Mouse (Mus musculus) adrenal gland (tissue): ENCODE measurements around the gene Gm17660.

ENCODE experiments used
- intact Hi-C: fragments of 180-260 bp; cut with DNase I; formaldehyde crosslinking; loops from one replicate; pipeline ENCODE4 v1.15.1; 2025

Gene Gm17660

DNA sequence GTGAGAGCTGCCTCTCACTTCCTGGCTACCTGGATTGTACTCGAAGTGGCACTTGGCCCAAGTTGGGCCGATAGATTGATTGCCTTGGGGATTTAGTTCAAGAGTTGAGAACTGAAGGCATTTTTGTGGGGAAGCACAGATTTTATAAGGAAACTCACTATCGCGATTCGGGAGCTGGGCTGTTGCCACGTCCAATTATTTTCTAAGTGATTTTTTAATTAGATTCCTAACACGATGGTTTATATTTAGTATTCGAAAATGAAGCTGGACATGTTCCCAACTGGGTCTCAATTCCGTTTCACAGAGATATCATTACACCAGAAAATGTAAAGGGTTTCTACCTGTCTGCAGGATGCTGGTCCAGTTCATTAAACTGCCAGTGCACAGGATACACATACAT is 8.0 kb upstream of the Gm17660 start:
- intact Hi-C loops, result no loop called here

- intact Hi-C loops, result no loop called here
Observed at GRCm38 (mm10) chr5:104080736-104081135, 3.3 kb upstream of the Gm17660 start.

DNA sequence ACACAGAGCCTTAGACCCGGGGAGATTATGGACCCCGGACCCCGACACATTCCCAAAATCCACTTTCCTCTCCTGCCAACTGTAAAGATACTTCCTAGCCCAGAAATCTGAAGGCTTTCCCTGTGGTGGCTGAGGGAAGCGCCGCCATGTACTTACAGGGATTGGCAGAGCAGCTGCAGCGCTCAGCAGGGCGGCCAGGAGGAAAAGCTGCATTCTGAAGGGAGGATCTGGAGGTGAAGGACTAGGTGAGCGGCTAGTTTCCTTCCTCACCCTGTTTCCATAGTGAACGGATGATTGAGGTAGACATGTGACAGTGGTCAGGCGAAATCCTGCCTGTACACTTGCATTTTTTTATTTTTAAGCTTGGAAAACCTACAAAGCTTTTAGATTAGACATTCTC is 1.0 kb downstream of the Gm17660 start:
- intact Hi-C loops, result no loop called here

- intact Hi-C loops, result loop anchor here (5.0 kb wide), 1 partner anchor 77 kb away; no protein-coding TSS in a partner anchor
Observed at GRCm38 (mm10) chr5:104074388-104074787, 3.0 kb downstream of the Gm17660 start.

DNA sequence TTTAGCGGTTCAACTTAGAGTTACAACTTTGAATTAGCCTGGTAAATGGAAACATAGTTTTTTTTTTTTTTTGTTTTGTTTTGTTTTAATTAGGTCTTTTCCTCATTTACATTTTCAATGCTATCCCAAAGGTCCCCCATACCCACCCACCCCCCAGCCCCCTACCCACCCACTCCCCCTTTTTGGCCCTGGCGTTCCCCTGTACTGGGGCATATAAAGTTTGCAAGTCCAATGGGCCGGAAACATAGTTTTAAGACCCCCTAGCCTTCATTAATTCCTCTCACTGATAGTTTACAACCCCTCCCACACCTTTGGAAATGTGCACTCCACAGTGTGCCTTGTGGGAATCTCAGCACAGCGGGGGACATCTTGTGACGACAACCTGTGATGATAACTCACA is 3.8 kb downstream of the Gm17660 start:
- intact Hi-C loops, result loop anchor here (5.0 kb wide), 1 partner anchor 76 kb away; no protein-coding TSS in a partner anchor

DNA sequence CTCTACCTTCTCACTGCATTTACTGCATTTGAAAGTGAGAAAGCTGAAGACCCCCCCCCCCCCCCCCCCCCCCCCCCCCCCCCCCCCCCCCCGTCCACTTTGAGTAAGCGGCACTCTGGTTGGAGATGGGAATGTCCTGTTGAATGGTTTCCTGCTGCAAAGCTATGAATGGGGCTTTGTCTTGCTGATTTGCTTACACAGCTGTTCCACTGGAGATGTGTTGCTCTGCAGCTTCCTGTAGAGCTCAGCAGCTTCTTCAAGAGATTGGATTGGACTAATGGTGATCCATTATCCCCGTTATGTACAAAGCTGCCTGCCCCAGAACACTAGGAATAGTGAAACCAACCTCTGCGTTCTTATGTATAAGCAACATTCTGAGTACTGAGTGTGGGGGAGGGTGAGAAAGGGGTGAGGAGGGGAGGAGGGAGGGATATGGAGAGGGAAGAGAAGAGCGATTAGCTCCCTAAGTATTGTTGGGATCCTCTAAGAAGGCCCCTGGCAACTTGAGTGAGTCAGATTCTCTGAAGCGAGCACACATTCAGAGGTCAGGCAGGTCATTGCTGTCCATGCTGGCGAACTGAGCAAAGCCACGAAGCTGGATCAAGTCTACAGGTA is 5.0 kb downstream of the Gm17660 start:
- intact Hi-C loops, result loop anchor here (5.0 kb wide), 1 partner anchor 75 kb away; no protein-coding TSS in a partner anchor

DNA sequence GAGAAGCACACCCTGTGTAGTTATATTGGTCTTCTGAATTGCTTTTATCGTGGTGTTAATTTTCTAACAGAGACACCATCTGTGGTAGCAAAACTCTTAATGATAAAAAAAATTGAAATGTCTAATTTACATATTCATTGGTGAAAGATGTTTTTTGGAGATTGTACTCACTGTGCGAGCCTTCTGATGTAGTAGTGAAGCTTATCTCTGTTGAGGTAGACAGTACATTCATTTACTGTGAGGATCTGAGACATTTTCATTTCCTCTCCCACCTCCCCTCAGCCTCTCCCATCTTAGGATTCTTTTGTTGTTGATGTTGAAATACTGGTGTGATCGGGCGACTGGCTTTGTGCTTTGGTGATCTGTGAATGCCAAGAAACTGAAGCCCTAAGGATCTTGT is 6.4 kb downstream of the Gm17660 start:
- intact Hi-C loops, result loop anchor here (5.0 kb wide), 1 partner anchor 74 kb away; no protein-coding TSS in a partner anchor

DNA sequence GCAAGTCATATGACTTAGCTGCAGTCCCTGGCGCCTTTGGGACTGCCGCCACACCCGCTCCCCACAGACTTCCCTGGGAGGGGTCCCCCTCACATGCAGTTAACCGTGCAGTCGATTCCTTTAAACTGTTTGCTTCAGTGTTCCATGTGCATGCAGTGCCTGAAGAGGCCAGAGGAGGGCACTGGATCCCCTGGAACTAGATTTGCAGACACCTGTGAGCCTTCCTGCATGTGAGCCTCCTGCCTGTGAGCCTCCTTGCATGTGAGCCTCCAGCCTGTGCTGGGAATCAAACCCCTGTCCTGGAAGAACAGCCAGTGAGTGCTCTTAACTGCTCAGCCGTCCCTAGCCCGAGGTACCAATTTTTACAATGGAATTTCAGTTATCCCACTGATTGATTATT is 8.7 kb downstream of the Gm17660 start:
- intact Hi-C loops, result no loop called here

- intact Hi-C loops, result no loop called here
Observed at GRCm38 (mm10) chr5:104062773-104063551, 14.4 kb downstream of the Gm17660 start.

DNA sequence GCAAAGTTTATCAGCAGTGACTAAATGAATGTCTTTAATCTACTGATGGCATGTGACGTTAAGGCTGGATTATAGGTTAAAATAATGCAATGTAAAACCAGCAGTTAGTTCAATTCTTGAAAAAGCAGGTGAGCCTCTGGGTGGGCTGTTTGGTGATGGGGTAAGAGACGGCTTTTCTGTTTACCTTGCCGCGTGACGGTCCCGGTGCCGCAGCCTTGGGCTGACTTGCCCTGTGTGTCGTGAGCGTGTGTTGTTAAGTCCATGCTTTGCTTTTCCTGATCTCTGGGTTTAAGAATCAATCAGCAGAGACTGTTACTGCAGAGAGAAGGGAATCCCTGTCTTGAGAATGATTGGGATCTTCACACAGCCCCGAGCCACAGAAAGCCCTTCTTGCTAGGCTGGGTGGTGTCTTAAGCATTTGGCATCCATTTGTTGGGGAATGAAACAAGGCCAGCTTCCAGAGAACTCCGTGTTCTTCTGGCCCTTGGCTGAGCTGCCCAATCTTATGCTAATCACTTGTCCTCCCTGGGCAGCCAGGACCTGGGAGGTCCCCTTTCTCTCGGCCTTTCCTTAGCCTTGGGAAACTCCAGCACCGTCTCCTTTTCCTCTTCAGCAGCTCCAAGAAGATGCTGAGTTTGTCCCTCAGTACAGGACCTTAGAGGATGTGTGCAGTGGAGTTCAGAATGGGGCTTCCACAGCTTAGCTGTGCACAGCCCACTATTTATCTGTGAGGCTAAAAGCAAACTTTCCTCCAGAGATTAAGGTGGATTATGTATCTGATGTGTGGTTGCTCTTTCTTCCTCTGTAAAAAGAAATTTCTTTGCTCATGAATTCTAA is 15.3 kb downstream of the Gm17660 start:
- intact Hi-C loops, result no loop called here

GRCm38 (mm10) chr5:104060429-104060828 is 17.0 kb downstream of the Gm17660 start:
- intact Hi-C loops, result no loop called here

- intact Hi-C loops, result loop anchor here (5.0 kb wide), 1 partner anchor 57 kb away; no protein-coding TSS in a partner anchor
Observed at GRCm38 (mm10) chr5:104059628-104060027, 17.8 kb downstream of the Gm17660 start.

DNA sequence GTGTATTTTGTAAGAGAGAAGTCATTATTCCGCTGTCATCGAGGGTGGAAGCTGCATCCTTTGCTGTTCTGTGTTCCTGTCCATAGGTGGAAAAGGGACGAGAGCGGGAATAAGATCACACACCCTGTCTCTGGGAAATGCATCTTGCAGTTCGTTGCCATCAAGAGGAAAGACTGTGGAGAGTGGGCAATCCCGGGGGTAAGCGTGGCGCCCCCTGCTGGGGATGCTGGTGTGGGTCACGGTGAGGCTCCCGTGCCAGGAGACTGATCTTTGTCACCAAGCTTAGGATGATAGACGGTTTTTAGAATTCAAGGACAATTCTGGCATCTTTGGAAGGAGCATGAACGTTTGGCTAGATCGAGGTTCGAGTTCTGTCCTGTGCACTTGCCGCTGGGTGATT is 19.4 kb downstream of the Gm17660 start:
- intact Hi-C loops, result loop anchor here (5.0 kb wide), 1 partner anchor 56 kb away; no protein-coding TSS in a partner anchor

DNA sequence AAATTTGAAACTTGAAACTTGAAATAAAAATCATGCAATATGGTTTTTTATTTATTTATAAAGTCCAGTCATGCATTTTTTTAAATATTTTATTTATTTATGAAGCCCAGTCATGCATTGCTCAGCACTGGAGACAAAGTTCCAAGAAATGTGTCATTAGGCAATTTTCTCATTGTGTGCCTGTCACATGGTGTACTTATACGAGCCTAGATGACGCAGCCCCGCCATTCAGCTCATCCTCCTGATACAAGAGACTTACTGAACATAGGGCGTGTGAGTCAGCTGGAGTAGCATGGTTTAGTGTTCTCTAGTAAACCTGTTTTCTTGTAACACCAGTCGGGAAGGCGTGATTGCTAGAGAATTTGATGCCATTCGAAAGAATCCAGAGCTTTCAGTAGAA is 21.1 kb downstream of the Gm17660 start:
- intact Hi-C loops, result loop anchor here (5.0 kb wide), 1 partner anchor 54 kb away; no protein-coding TSS in a partner anchor

GRCm38 (mm10) chr5:104055816-104056215 is 21.6 kb downstream of the Gm17660 start:
- intact Hi-C loops, result loop anchor here (5.0 kb wide), 1 partner anchor 54 kb away; no protein-coding TSS in a partner anchor

- intact Hi-C loops, result loop anchor here (5.0 kb wide), 1 partner anchor 53 kb away; no protein-coding TSS in a partner anchor
Observed at GRCm38 (mm10) chr5:104054938-104055337, 22.5 kb downstream of the Gm17660 start.

GRCm38 (mm10) chr5:104052956-104053355 is 24.5 kb downstream of the Gm17660 start:
- intact Hi-C loops, result no loop called here

GRCm38 (mm10) chr5:104048139-104048538 is 29.3 kb downstream of the Gm17660 start:
- intact Hi-C loops, result no loop called here

GRCm38 (mm10) chr5:104047200-104048105 is 30.0 kb downstream of the Gm17660 start:
- intact Hi-C loops, result no loop called here
